Mouse (Mus musculus) c-Kit-positive CD71-positive TER-119-positive erythroid progenitor cells, embryonic 14.5 days (primary cell): ENCODE data around the gene Spout1.
A peak's percentile ranks its signal among the peaks of the same experiment; 100 is the strongest.

Experiments
- DNase-seq: peaks from one replicate; pipeline ENCODE4 v3.0.0-alpha.2; 2013; ENCODE audit warnings: low spot score

Spout1 gene

DNA sequence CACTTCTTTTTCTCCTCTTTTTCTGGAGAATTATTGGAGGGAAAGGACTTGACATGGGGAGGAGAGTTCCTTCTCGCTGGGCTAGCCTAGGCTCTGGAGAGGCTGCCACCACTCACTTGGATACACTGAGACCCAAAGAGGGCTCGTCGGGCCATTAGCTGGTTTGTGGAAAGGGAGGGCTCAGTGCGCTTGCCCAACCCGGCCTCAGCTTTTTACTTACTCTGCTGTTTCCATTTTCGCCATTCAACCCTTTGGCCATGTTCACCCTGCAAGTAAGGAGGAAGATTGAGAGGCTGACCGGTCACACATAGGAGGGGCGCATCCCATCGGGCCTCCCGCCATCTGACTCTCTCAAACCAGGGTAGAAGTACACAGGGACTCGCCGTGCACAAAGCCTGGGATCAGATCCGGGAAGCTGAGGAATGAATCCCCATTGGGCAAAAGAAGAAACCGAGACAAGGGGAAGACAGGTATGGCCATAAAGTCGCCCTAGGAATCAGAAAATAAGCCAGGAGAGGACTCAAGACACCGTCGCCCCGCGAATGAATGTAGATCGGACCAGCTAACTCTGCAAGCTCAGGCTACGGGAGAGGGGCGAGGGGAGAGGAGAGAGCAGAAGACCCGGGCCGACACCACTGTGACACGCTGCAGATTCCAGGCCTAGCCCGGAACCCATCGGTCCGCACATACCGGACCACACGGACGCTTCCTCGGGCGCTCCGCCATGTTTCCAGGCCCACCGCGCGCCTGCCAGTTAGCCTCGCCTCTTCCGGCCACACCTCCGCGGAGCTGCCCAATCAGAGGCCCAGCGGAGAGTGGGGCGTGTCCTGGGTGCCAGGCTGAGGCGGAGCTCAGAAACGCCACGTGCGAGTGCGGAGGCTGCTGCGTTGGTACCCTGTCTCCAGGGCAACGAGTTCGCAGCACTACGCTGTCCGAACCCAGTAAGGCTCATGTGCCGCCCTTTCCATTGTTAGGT lies at the start of gene Spout1:
TSS of gene Spout1 (minus strand) at position 760 of the 976 bp plus-strand sequence.
- DNase-seq: peak; percentile 93

DNA sequence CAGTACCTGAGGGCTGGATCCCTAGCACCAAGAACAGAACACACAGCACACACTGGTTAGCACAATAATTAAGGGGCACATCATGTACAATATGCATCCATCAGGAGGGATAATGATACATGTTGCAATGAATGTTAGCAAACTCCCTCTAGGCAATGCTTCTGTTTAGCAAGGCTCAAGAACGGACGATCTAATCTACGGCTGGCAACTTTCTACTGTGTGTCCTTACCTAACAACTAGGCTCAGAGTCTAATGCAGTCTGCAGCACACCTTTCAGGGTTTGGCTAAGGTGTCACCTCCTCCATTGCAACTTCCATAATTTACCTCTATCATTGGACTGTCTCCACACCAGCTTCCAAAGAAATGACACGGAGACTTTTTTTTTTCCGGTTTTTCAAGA lies 38.0 kb upstream of the Spout1 start:
- DNase-seq: no peak

DNA sequence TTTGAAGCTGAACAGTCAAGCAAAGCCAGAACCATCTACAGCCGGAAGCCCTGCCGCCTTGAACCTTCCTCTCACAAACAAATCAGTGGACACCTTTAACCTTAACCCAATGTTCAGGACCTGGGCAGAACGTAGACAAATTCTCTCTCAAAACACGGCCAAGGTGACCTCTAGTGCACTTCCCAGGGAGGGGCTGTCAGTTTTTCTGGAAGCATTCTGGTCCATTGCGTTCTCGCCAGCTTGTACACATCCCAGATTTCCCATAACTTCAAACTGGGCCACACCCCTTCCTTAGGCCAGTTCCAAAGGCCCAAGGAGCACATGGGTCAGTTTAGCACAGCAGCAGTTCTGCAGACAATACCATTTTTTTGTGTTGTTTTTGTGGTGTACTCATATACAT lies 37.2 kb upstream of the Spout1 start:
- no peak for DNase-seq

DNA sequence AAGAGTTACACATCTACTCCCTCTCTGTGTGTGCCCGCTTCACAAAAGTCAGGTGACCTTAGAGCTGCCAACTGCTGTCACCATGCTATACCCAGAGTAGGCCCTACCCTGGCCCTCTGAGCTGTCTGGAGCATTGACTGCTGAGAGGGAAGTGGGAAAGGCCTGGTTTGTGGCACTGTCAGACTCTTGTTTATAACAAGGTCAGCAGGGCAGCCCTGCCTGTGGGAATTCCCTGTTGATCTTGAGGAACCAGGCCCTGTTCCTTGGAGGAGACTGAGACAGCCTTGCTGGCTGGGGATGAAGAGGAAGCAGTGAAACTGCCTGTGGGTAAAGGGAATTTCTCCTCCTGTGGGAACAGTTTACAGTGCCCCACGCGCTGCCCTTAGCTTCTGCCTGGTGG lies 36.5 kb upstream of the Spout1 start:
- DNase-seq: no peak

DNA sequence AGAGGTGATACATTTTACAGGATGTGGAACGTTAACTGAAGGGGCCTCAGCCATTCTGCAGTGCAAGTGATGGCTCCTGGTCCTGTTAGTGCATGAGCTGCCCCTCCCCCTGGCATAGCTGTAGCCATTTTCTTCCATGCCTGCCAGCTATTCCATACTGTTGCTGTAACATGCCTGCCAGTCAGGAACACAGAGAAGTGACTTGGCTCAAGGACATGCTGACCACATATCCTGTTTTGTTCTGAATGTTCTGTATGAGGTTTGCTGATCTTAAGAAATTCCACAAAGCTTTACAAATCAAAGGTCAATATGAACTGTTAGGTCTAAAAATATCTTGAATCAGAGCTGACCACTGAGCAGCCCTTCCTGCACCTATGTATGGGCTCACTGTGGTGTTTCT lies 34.7 kb upstream of the Spout1 start:
- DNase-seq: no peak

DNA sequence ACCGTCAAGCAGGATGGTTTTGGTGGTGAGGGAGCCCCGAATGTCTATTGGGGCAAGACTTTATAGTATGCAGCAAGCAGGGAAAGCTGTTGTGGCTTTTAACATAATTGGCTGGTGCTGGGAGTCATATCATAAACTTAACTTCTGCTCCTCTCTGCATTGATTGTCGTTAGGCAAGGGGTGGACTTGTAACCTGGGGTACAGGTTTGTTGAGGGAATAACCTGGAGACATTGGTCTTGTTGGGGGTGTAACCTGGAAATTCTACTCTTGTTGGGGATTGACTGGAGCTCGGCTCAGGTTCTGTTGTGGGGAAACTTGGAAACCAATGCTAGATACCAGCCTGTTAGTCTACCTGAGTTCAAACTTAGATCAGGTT lies 33.9 kb upstream of the Spout1 start:
- DNase-seq: no peak

DNA sequence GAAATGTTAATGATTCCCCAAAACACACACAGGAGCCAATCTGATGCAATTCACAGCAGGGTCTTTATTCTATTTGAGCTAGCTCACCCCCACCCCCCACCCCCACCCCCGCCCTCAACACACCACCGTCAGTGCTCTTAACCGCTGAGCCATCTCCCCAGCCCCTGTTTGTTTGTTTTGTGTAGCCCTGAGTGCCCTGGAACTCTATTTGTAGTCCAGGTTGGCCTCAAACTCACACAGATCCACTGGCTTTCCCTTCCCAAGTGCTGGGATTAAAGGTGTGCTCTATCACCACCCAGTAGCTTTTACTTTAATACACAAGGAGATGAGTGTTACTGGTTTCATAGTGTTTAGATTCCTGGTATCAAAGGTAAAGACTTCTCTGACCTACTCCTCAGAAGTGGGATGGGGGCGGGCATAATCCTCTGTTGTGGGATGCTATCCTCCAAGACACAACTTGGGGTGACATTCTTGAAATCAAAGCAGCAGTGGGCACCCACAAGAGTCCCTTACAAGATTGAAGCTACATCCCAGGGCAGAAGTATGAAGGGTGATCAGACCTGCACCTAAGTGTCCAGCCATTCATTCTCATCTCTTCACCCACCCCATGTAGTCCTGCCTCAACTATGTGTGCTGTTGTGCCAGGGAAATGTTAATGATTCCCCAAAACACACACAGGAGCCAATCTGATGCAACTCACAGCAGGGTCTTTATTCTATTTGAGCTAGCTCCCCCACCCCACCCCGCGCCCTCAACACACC lies 33.3 kb upstream of the Spout1 start:
- no peak for DNase-seq

DNA sequence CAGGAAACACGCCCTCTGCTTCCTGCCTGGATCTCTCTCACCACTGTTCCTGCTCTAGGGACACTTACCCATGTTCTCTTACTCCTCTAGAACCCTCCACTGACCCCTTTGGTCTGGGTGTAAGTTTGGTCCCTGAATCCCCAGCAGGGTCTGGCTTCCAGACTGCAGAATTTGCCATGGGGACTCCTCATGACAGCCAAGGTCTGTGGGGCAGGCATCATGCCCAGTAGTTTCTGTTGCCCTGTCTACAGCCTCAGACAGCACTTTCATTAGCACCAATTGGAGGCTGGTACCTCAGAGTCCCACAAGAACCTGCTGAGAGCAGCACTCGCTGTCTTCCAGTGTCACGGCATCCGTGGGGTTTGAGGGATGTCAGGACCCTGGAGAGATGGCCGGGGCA lies 29.6 kb upstream of the Spout1 start:
- DNase-seq: no peak

DNA sequence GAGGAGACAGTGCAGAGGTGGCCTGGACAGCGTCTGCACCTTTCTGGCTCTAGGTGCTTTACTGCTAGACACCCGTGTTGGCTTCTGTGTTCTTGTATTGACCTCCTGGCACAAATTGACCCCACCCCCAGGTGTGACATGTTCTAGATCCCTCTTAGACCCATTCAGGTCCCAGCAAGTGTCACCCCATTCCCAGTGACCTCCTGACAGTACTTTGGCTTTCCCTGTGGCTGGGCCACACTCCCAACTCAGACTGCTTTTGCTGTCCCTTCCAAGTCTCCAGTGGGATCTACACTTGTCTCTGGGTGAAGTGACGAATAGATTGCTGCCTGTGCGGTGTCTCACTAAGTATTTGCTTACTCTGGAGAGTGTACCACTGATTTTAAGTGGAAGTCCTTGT lies 29.1 kb upstream of the Spout1 start:
- DNase-seq: no peak

DNA sequence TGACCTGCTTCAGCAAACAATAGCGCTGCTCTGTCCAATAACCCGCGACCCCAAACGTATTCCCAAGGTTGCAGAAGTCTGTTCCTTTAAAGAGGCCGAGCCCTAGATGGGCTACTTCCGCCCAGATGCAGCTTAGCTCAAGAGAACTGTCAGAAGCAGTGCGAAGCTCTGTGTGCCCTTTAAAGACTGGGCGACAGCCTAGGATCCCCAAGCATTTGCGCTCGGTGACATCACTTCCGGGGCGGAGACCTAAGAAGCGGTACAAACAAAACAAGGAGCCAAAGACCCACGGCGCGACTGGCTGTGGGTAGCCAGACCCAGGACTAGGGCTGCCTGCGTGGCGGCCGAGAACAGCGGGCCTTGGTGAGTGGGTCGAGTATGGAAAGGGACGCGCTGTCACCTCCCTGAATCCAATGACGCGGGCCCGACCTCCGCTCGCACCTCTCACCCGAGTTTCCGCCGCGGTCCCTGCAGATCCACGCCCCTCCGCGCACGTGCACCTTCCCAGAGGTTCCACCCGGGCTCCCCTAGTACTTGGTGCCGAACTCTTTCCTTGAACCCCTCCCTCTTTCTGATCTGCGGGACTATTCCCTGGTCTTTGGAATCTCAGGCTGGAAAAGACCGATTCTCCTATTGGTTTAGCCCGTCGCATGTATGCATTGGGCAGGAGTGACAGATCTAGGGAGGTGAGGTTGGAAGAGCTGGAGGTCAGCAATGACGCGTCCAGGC lies 27.5 kb upstream of the Spout1 start, which contains the start of gene Kyat1:
TSS of gene Kyat1 (minus strand) at position 219 of the 729 bp plus-strand sequence.
- DNase-seq: peak; percentile 92

DNA sequence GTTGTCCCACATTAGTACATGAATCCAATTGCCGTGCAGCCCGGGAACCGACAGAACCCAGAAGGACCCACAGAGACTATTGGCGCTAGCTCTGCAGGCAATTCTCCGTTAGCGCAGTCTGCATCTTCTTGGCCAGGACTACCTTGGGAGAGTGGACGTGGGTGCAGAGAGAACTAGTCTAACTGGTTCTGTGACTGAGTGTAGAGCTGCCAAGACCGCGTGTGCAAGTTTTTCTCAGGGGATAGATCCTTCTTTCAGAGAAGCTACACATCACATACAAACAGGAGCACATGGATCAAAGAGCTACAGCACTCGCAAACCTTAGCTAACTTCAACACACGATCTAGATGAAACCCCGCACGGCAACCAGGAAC lies 27.0 kb upstream of the Spout1 start:
- DNase-seq: no peak

DNA sequence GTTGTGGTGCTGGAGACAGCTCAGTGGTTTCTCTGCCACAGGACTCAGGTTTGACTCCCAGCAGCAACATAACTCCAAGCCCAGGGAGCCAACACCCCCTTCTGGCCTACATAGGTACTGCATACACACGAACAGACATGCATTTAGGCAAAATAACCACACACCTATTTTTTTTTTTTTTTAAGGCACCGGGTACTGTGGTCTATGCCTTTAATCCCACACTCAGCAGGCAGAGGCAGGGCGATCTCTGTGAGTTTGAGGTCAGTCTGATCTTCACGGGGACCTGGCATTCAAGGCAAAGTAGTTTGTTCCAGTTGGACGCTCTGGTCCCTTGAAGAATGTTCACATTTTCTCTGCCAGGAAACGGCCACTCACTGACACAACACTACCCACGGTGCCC lies 25.2 kb upstream of the Spout1 start:
- peak; percentile 70 for DNase-seq

DNA sequence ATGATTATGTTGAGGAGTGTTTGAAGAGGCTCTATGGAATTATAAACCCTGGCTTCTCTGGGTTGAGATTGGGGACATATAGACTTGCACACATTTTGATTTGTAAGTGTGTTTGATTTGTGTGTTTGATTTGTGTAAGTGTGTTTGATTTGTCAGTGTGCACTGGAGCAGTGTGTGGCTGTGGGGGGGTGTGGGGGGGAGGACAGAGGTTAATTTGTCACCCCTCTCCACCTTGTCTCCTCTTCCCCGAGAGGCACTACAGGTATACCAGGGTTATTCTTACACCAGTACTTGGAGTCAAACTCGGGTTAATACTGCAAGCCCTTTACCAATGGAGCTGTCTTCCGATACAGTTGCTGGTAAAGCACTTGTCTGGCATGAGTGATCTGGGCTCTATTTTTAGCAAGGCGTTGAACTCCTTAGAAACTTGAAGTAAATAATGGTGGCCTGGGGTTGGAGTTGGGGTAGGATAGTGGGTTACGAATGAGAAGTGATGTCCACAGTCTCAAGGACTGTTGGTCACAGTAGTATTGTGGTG lies 22.2 kb upstream of the Spout1 start:
- no peak for DNase-seq

DNA sequence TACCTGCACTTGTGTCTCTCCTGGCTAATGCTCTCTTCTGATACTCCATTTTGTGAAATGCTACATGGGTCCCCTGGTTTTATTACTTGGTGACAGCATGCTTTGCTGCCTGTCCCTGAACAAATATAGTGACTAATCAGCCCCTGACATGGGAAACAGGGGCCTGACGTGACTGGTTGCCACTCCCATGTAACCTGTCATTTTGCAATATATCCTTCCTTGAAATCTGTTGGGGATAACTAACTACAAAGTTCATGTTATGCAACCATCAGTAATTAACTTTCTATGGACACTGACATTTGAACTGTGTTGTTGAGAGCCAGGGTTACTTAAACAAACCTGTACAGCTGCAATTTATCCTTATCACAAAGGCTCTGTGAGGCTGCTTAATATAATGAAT lies 21.7 kb upstream of the Spout1 start:
- DNase-seq: no peak

DNA sequence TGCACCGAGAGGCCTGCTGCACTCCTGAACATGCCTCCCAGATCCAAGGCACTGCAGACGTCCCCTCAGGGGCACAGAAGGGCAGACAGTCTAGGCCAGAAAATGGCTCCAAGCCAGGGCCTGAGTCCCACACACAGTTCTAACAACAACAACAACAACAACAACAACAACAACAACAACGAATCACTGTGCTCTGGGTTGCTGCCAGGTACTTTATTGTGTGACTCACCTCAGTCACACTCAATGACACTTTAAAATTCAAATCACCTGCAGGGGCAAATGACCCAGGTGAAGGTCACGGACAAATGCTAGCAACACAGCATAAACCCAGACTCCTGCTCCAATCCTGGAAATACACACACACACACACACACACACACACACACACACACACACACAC lies 19.8 kb upstream of the Spout1 start:
- no peak for DNase-seq

DNA sequence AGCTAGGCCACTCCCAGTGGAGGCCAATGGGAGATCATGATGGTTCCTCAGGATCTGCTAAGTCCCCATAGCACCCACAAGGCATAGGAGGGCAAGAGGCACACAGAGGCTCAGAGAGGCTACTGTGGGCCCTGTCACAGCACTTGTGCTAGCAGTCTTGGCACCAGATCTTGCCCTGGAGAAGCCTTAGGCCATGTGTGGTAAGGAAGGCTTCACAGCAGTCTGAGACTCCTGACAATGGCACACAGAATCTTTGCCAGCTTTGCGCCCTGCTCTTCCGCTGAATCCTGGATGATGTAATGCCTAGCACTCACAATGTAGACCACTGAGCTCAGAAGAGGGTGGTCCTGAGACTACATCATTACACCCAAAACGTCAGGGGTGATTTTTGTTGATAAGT lies 16.4 kb upstream of the Spout1 start:
- no peak for DNase-seq

DNA sequence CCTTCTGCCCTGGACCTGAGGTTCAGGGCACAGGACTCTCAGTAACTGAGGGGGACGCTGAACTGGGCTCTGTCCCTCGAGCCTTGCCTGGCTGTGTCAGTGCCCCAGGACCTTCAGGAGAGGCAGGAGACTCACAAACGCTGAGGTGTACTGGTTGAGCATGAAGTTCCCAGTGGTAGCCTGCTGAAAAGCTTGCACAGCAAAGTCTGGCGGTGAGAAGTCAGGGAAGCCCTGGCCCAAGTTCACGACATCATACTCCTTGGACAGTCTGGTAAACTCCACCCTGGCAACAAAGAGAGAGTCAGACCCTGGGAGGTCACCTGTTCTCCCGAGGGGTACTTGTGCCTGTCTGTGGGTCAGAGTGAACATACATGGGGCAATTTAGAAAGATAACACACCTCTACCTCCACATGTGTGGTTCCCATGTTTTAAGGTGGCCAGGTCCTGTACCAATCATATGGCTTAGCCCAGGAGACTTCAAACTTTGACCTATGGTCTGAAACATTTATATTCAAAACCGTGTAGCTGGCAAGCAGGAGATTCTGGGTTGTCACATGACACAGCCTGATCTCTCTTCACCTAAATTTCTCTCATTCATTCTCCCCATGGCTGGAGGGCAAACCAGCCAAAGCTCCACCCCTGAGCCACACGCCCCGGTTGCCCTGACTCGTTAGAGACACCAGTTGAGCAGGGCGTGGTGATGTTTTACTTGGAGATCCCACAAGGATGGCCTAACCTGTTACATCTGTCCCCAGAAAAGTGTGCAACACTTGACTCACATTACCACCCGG lies 13.7 kb upstream of the Spout1 start:
- DNase-seq: no peak

DNA sequence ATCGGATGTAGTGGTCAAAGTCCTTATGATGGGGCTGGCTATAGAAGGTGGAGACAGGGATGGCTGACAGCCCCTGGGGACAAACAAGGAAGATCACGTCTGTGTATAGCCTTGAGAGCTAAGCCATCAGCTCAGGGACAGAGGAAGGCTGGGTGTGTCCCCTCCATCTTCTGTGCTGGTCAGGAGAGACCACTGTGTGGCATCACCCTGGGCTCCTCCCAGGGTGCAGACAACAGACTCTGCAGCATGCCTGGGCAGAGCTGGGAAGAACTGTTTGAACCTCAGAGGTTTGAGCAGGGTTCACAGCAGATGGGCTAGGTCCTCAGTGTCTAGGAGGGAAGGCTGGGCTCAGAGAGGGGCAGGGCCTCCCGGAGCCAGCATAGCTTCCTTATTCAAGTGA lies 7.4 kb upstream of the Spout1 start:
- DNase-seq: no peak

DNA sequence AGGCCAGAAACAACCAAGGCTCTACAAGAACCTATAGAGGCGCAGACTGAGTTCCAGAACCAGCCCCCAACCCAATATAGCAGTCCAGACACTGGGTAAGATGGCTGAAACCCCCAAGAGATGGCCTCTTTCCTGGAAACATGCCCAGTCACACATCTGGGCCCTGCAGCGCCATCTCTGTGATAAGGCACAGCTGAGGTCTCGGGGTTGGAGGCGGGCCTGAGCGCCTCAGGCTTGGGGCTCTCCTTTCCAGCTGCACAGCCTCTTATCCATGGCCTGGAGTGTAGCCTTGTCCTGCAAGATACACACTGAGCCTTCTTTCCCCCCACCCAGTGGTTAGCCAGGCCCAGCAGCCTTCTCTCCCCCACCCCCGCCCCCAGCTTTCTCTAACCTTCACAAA lies 7.0 kb upstream of the Spout1 start:
- peak; percentile 76 for DNase-seq

DNA sequence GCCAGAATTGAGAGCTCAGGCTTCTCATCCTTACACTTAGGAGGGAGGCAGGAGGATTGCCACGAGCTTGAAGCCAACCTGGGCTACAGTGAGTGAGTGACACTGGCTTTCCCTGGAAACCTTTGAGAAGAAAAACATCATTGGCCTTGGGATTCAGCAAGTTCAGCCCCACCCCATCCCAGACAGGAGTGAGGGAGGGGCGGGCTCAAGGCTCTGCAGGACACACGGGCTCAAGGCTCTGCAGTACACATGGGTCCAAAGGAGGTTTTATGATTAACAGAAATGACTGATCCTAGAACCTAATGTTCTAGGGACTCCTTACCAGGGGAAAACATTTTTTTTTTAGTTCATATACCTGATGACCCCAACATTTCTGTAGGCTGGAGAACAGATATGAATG lies 5.5 kb upstream of the Spout1 start:
- no peak for DNase-seq

DNA sequence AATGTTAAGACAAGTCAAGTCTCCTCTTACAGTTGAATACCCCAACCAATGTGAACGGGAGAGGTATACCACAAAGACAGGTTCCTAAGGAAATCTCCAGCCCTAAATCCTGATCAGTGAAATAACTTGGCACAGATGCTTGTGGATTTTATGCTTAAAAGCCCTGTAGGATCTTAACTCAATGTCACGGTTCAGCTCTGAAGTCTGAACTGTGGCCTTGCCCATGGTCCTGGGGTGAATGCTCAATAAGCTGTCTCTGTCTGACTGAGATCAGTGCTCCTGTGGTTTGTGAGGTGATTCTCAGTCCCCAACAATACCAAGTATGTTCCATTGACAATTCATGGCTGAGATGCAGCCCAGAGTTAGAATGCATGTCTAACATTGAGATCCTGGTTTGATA lies 4.2 kb upstream of the Spout1 start:
- DNase-seq: no peak
